Mouse (Mus musculus): Measurements from ENCODE around the gene Ndufs2. TPM values are rescaled to one million over a fixed set of nuclear protein-coding genes. Genes with fewer than 3 reads are reported as not detected.

Ndufs2 gene
- total RNA-seq, 2 experiments from 2014 or later = 275 to 286 TPM

DNA sequence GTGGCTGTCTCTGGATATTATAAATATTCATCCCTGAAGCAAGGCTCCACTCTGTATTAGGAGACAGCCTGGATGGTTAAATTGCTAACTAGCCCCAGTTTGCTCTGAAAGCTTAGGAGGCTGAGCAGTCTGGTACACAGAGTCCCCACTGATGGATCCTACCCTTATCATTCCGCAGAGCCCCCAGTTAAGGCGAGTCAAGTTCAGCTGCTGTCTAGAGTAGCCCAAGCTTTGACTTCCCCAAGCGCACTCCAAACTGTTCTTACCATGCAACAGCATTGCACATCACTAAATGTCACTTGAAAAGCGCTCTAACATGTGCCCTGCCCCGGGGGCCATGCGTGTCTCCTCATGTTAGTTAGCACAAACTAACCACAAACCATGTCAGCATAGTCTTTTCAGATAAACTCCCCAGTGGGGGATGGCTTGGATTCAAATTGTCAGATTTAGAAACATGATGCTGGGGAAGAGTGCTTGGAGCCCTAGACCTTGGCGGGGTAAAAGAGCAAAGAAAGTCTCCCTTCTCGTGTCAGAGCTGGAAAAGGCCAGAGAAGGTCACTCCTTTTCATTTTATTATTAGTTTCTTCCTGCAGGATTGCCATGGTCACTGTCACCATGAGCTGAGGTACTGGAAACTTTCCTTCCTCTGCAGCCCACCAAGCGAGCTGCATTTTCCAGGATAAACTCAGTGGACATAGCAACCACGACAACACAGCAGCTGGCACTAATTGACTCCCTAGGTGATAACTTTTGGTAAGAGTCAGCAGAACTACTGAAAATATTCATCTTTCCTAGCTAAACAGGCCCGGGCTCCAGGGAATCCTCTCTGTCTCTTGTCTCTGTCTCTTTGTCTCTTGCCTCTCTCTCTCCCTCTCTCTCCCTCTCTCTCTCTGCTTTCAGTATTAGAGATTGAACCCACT is 57.0 kb downstream of the Ndufs2 start:
- no peak for DNase-seq

DNA sequence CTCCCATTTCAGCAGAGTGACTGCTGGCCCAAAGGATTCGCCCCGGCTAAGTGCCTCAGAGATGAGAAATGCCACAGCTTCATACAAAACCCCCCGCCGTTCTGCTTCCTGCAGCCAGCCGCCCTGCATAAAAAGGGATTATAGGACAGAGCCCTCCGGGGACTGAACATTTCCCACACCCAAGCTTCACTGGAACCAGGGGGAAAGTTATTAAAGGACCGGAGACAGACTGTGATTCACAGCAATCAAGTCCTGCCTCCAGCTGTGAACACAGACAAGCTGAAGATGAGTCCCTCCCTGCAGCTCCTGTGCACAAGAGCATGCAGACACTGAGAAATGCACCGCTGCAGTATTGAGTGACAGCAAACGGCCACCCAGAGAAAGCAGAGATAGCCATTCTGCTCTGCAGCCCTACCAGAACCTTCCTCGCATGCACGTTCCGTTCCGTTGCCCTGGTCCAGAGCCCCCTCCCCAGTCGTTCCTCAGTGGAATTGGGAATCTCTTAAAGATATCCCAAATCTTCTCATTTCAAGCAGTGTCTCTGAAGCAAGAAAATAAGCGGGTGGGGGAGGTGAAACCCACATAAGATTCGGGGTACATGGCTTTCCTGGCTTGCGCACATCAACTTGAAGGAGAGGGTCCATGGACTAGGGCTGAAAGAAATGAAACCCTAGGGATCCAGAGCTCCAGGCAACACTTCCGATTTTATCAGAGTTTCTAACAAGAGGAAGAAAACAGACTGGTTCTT is 57.9 kb downstream of the Ndufs2 start:
- no peak for DNase-seq

DNA sequence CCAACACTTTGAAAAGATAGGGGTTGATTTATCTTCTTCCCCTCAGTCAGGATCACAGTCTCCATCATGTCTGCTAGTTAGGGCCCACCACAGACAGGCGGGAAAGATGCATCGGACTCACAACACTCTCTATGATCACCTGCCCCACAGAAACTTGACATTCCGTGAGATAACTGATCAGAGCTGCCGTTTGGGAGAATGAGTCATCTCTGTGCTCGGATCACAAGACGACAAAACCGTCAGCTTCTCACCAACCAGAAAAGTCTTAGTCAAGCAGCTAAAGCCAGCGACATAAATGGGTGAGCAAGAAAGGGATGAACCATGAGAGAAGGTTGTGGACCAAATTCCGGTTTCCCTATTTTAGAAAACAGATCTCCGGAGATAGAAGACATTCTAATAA is 58.9 kb downstream of the Ndufs2 start:
- no peak for DNase-seq

DNA sequence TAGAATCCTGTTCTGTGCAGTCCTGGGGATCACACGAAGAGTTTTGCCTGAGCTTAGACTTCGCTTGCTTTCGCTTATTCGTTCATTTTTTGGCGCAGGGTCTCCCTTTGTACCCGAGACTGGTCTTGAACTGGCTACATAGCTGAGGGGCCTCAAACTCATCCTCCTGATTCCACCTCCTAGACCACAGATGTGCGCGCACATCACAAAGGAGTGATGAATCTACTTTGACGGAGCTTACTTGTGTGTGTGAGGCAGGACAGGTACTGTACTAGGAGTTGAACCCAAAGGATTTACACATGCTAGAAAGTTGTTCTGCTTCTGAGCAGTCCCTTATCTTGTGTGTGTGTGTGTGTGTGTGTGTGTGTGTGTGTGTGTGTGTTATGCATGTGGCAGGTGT is 60.4 kb downstream of the Ndufs2 start:
- DNase-seq = no peak

DNA sequence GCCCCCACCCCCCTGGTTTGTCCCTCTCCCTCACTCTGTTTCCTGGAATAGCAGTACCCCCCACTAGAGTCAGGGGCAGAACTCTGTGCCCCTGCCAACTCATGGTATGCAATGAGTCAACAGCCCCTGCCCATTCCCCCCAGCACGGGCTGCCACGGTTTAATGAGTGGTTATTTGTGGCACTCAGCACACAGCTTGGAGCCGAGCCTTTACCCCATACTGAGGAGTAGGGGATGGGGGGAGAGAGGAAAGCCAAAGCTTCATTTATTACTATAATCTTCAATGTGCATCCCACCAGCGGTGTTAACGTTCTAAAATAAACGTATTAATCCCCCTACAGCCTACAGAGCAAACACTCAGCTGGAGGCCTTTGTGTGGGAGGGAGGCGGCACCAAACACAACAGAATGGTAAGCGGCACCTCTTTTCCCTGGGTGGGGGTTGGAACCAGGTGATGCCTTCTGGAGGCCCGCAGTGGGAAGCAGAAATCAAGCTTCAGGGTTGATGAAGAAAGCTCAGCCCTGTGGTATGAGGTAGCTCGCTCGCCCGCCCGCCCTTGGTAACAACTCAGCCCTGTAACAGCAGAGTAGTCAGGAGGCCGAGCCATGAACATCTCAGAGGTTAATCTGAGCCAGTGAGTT is 61.6 kb downstream of the Ndufs2 start:
- DNase-seq = no peak

DNA sequence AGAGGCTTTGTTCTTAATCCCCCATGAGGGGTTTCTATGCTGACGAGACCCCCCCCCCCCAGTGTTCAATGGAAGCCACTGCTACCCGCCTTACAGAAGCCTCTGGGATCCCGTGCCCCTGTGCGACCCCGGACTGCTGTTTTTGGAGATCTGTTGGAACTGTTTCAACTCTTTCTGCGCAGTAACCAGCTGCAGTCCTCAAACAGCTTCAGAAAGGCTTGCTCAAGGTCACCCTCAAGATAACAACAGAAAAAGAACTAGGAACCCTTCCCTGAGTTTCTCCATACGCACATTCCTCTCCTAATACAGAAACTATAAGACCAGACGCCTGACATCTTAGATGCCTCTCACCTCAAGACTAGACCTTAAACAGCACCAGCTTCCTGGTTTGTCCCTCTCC is 62.1 kb downstream of the Ndufs2 start:
- no peak for DNase-seq

DNA sequence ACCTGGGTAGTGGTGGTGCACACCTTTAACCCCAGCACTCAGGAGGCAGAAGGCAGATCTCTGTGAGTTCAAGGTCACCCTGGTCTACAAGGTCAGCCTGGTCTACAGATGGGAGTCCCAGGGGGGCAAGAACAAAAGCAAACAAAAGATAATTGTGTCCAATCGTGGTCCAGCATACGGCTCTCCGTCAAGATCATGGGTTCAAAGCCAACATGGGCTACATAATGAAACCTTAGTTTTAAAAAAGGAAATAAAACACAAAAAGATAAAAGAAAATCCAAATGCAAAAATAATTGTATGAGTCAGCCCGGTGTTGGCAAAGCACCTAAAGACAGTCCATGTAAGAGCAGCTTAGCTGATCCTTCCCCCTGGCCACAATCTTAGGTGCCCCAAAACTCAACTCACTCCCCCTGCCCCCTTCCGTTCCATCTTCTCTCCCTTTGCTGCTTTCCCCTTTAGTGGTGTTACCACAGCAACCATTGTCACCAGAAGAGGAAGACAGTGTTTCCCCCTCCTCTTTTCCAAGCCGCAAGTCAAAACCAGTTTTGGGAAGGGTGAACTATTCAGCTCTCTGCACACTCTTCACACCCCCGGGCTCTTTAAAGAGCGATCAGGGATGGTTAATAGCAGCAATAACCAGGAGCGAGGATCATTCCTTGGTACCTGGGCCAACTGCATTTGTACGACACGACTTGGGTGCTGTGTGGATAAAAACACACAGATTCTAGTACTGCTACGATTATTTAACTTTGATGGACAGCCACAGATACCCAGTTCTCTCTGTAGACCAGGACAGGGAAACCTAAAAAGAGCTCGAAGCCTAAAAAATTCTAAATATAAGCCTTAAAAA is 63.1 kb downstream of the Ndufs2 start:
- DNase-seq = no peak

DNA sequence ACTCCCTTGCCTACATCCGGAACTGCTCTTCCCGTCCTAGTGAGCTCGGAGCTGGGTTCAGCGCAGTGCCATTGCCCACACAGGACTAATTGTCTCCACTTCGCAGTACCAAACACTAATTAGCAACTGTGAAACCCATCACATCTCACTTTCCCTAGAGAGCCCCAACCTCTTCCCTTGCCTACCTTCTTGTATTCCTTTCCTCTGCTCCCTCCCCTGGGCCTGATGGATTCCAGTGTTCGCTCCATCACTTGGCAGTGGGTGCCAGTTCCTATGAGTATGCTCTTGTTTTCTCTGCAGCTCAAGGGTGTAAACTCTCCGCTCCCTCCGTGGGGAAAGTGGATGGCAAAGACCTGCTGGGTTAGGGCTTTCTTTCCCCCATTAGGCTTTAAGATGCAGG is 65.5 kb downstream of the Ndufs2 start:
- DNase-seq = no peak

Other genes starting within 250 kb of the Ndufs2 start
- gene Fcgr4, start 232.5 kb downstream of the Ndufs2 start, total RNA-seq (2021) = under 1 TPM in 1 of 2 experiments, not detected in 1; 0.30 TPM
- gene Fcgr3, start 186.5 kb downstream of the Ndufs2 start, total RNA-seq (2021) = 10 to 100 TPM in 1 of 2 experiments, 1 to 10 TPM in 1; 9.7 to 10.4 TPM
- gene Cfap126, start 137.5 kb downstream of the Ndufs2 start, total RNA-seq (2021) = 1 to 10 TPM in 1 of 2 experiments, under 1 TPM in 1; 0.92 to 1.8 TPM
- 100 to 1,000 TPM; 191 to 202 TPM for gene Sdhc, start 100.8 kb downstream of the Ndufs2 start, total RNA-seq (2021)
- gene Mpz, start 100.7 kb downstream of the Ndufs2 start, total RNA-seq (2021) = not detected
- gene Pcp4l1, start 55.1 kb downstream of the Ndufs2 start, total RNA-seq (2021) = 10 to 100 TPM; 39.4 to 42.3 TPM
- under 1 TPM; 0.20 to 0.25 TPM for gene Nr1i3, start 37.4 kb downstream of the Ndufs2 start, total RNA-seq (2021)
- gene Tomm40l, start 28.9 kb downstream of the Ndufs2 start, total RNA-seq (2021) = 10 to 100 TPM; 72.4 to 80.2 TPM
- gene Apoa2, start 26.3 kb downstream of the Ndufs2 start, total RNA-seq (2021) = 1 to 10 TPM in 1 of 2 experiments, not detected in 1; 1.2 TPM
- 10 to 100 TPM; 13.5 to 15.2 TPM for gene Fcer1g, start 17.0 kb downstream of the Ndufs2 start, total RNA-seq (2021)
- 10 to 100 TPM; 15.1 to 15.5 TPM for gene Adamts4, start 967 bp downstream of the Ndufs2 start, total RNA-seq (2021)
- gene B4galt3, start 18.9 kb upstream of the Ndufs2 start, total RNA-seq (2021) = 10 to 100 TPM; 68.5 to 76.8 TPM
- 10 to 100 TPM; 28.0 to 31.4 TPM for gene Ppox, start 29.8 kb upstream of the Ndufs2 start, total RNA-seq (2021)
- 10 to 100 TPM; 66.9 to 70.5 TPM for gene Usp21, start 36.6 kb upstream of the Ndufs2 start, total RNA-seq (2021)
- gene Ufc1, start 43.6 kb upstream of the Ndufs2 start, total RNA-seq (2021) = 100 to 1,000 TPM; 101 to 112 TPM
- 10 to 100 TPM; 36.5 to 41.3 TPM for gene Dedd, start 77.8 kb upstream of the Ndufs2 start, total RNA-seq (2021)
- gene Nit1, start 94.3 kb upstream of the Ndufs2 start, total RNA-seq (2021) = 10 to 100 TPM; 45.9 to 49.5 TPM
- 100 to 1,000 TPM; 160 to 166 TPM for gene Pfdn2, start 94.3 kb upstream of the Ndufs2 start, total RNA-seq (2021)
- 1 to 10 TPM; 4.1 to 4.7 TPM for gene Klhdc9, start 109.4 kb upstream of the Ndufs2 start, total RNA-seq (2021)
- gene Nectin4, start 118.7 kb upstream of the Ndufs2 start, total RNA-seq (2021) = 1 to 10 TPM; 3.6 to 4.7 TPM
- 1 to 10 TPM; 2.0 to 2.1 TPM for gene Arhgap30, start 137.6 kb upstream of the Ndufs2 start, total RNA-seq (2021)
- gene Usf1, start 159.9 kb upstream of the Ndufs2 start, total RNA-seq (2021) = 100 to 1,000 TPM; 114 to 132 TPM
- gene Tstd1, start 167.5 kb upstream of the Ndufs2 start, total RNA-seq (2021) = 1 to 10 TPM; 4.1 to 5.9 TPM
- 1 to 10 TPM; 5.0 to 6.6 TPM for gene F11r, start 186.1 kb upstream of the Ndufs2 start, total RNA-seq (2021)

Data from layer of hippocampus, postnatal 36 days (tissue).